Mouse (Mus musculus) thymus, adult 18-20 months (tissue): ENCODE data around the gene Plekhn1.

Experiments used
- DNase-seq, 2 experiments: peaks; one replicate each; pipeline ENCODE4 v3.0.0; 2022; ENCODE audit warnings: mixed read lengths in 2 of 2

Plekhn1 gene

GRCm38 (mm10) chr4:156184291-156184954, 50.2 kb downstream of the Plekhn1 start:
- no peak for DNase-seq

DNA sequence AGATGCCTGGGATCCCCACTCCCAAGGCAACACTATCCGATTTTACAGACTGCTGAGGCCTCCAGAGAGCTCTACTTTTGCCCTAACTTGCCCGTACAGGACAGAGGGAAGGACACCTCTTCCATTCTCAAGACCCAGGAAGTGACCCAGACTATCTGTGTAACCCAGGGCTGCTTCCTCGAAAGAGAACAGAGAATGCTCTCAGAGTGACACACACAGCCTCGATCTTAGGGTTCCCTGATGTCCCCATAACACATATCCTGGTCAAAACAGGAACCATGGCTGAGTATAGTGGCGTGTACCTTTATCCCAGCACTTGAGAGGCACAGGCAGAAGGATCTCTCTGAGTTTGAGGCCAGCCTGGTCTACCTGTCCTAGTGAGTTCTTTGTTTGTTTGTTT, 50.9 kb downstream of the Plekhn1 start:
- no peak for DNase-seq

- no peak for DNase-seq
Measured at GRCm38 (mm10) chr4:156177630-156178029, 57.0 kb downstream of the Plekhn1 start.

DNA sequence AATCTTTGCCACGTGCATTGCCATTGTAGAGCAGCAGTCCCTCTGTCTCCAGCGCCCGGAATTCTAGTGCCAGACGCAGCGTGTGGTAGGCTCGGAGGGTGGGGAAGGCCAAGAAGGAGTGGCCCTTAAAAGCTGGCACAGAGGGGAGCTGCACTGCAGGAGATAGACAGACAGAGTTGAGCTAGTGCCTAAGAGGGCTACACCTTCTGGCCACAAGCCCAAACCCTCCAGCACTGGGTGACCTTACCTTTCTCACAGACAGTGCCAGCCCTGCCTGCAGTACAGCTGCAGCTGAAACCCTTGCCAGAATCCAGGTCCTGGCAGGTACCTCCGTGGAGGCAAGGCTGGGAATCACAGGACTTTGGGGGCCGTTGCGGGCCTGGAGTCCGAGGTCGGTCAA, 62.8 kb downstream of the Plekhn1 start:
- DNase-seq = no peak
